9 mouse cellular contexts compared by ENCODE assay signal in genomic region chr2:154586405-154586804, GRCm38 (mm10). TPM values are rescaled to one million over a fixed set of nuclear protein-coding genes. Genes with fewer than 3 reads are reported as not detected.
DNase-seq lines count a peak whose midpoint lies in the region; ATAC-seq and TF ChIP-seq lines count a peak whose summit lies in the region.
"Had no signal": no experiment of that assay in that cellular context is flagged by ENCODE, and none has a peak within 500 bp of the region (broad histone marks: within the 10 kb centered on the region; RNA-seq: fewer than 3 reads in every experiment).

No protein-coding gene starts in this region.

- 70% methylated on average over 5 of the region's 5 CpGs for WGBS in liver, postnatal 0 days (ENCODE audit: insufficient replicate concordance)

- no peak overlapping the region for H3K4me2 ChIP-seq in liver, postnatal 0 days (ENCODE audit: low read depth, low read length)
- H3K4me2 ChIP-seq: heart, embryonic 15.5 days had no signal

- peak; percentile 68 for TF ChIP-seq CTCF in Patski (IDR thresholded peaks at IDR 0.05)
- peak; percentile 82 for TF ChIP-seq CTCF in liver, postnatal 0 days (IDR thresholded peaks at IDR 0.05; ENCODE audit: low read depth)

- DNase-seq in cerebellum, postnatal 14 days, result peak; percentile 78 to 92
- no peak for DNase-seq in cerebellum, postnatal 36 days
- peak; percentile 37 to 61 for DNase-seq in layer of hippocampus, postnatal 14 days (ENCODE audit: low spot score in 2 of 2)
- no peak for DNase-seq in layer of hippocampus, adult 8-10 months (ENCODE audit: low spot score in 2 of 2)
- no peak for DNase-seq in Patski (ENCODE audit: low read depth, low spot score)
- DNase-seq in liver, postnatal 0 days, result peak; percentile 77
- DNase-seq in thymus, postnatal 36 days, result peak; percentile 64 to 67
- DNase-seq in gastrocnemius, adult 18-20 months (ENCODE audit: low spot score), result no peak

- H3K4me3 ChIP-seq in liver, postnatal 0 days (ENCODE audit: low read depth, low read length), result no peak overlapping the region
- H3K4me3 ChIP-seq: heart, embryonic 15.5 days had no signal

- no peaks in the 10 kb centered on the region for H3K9me3 ChIP-seq in liver, postnatal 0 days (ENCODE audit: low read length)
- H3K9me3 ChIP-seq: heart, embryonic 15.5 days had no signal

- in situ Hi-C loops in Patski (cut with MboI; ENCODE audit: low pct_unique_long_range_greater_than_20kb), result loop anchor here (25.0 kb wide), 1 partner anchor 374 kb away; the partner anchor contains the start of gene Bpifb5

- POLR2A ChIA-PET in Patski (lab: Charles Lee), result interaction anchor here (0.6 kb wide), 1 partner anchor 166 kb away, joined by 3 read pairs; no protein-coding TSS in a partner anchor

- no peak for ATAC-seq in Patski
- peak; percentile 44; the same call in 1 of the 2 replicates for ATAC-seq in liver, postnatal 0 days

- peaks cover 23% of the 10 kb centered on the region for H3K36me3 ChIP-seq in liver, postnatal 0 days (replicated peaks; ENCODE audit: insufficient read depth, low read length)
- H3K36me3 ChIP-seq: heart, embryonic 15.5 days had no signal

- no peaks in the 10 kb centered on the region for H3K4me1 ChIP-seq in liver, postnatal 0 days (ENCODE audit: insufficient read depth)

- H3K27ac ChIP-seq in liver, postnatal 0 days (ENCODE audit: low read depth), result no peak overlapping the region
- H3K27ac ChIP-seq: heart, embryonic 15.5 days had no signal

- H3K27me3 ChIP-seq in Patski, result no peaks in the 10 kb centered on the region
- no peaks in the 10 kb centered on the region for H3K27me3 ChIP-seq in liver, postnatal 0 days (ENCODE audit: insufficient read depth, low read length)
- H3K27me3 ChIP-seq: heart, embryonic 15.5 days had no signal

- H3K9ac ChIP-seq in liver, postnatal 0 days (replicated peaks), result no peak overlapping the region
- H3K9ac ChIP-seq: heart, embryonic 15.5 days had no signal

- TF ChIP-seq EP300 in liver, postnatal 0 days (IDR thresholded peaks at IDR 0.05; ENCODE audit: low read depth), result no peak

- CTCF ChIA-PET in Patski (lab: Charles Lee), result interaction anchor here (0.6 to 0.7 kb wide), 2 partner anchors 161 to 178 kb away, joined by 3 read pairs; partner anchors contain the start of gene Snta1

RNA-seq across cellular contexts. Expression of gene E2f1, which starts 16.7 kb away (rescaled TPM):
- total RNA-seq in layer of hippocampus, postnatal 14 days (2021), result 1 to 10 TPM; 7.1 to 8.0 TPM
- total RNA-seq in layer of hippocampus, adult 8-10 months (2022), result 1 to 10 TPM; 3.5 to 5.1 (median 4.5) TPM
- polyA plus RNA-seq in Patski (2021), result 17.7 TPM
- 7.3 and 7.4 TPM in 2 replicates for polyA plus RNA-seq in liver, postnatal 0 days (2015; fragmentation: Nextera tagmentation; extraction: Ambion mirVana)
- total RNA-seq in gastrocnemius, adult 18-20 months (2021), result under 1 TPM; 0.28 to 0.30 TPM

RNA-seq across cellular contexts. Expression of gene Pxmp4, which starts 17.1 kb away (rescaled TPM):
- 10 to 100 TPM; 17.2 to 19.8 TPM for total RNA-seq in layer of hippocampus, postnatal 14 days (2021)
- total RNA-seq in layer of hippocampus, adult 8-10 months (2022), result 10 to 100 TPM; 11.3 to 12.6 (median 11.7) TPM
- 17.0 TPM for polyA plus RNA-seq in Patski (2021)
- 64.2 and 68.5 TPM in 2 replicates for polyA plus RNA-seq in liver, postnatal 0 days (2015; fragmentation: Nextera tagmentation; extraction: Ambion mirVana)
- 10 to 100 TPM; 12.3 to 14.1 TPM for total RNA-seq in gastrocnemius, adult 18-20 months (2021)

RNA-seq across cellular contexts. Expression of gene Zfp341, which starts 26.7 kb away (rescaled TPM):
- total RNA-seq in layer of hippocampus, postnatal 14 days (2021), result 10 to 100 TPM in 1 of 2 experiments, 1 to 10 TPM in 1; 9.8 to 11.3 TPM
- 10 to 100 TPM in 1 of 4 experiments, 1 to 10 TPM in 3; 8.6 to 10.8 (median 9.3) TPM for total RNA-seq in layer of hippocampus, adult 8-10 months (2022)
- polyA plus RNA-seq in Patski (2021), result 3.1 TPM
- 0.75 and 0.85 TPM in 2 replicates for polyA plus RNA-seq in liver, postnatal 0 days (2015; fragmentation: Nextera tagmentation; extraction: Ambion mirVana)
- total RNA-seq in gastrocnemius, adult 18-20 months (2021), result 1 to 10 TPM; 2.5 to 2.9 TPM

RNA-seq across cellular contexts. Expression of gene 4930519P11Rik, which starts 26.8 kb away (rescaled TPM):
- not detected for total RNA-seq in layer of hippocampus, postnatal 14 days (2021)
- total RNA-seq in layer of hippocampus, adult 8-10 months (2022), result not detected
- polyA plus RNA-seq in Patski (2021), result 0.13 TPM
- 0.40 and 0.45 TPM in 2 replicates for polyA plus RNA-seq in liver, postnatal 0 days (2015; fragmentation: Nextera tagmentation; extraction: Ambion mirVana)
- total RNA-seq in gastrocnemius, adult 18-20 months (2021), result not detected
- polyA plus RNA-seq: heart, embryonic 15.5 days had no signal

RNA-seq across cellular contexts. Expression of gene Necab3, which starts 27.7 kb away (rescaled TPM):
- 10 to 100 TPM; 27.7 to 28.0 TPM for total RNA-seq in layer of hippocampus, postnatal 14 days (2021)
- 10 to 100 TPM; 29.2 to 33.2 (median 30.4) TPM for total RNA-seq in layer of hippocampus, adult 8-10 months (2022)
- polyA plus RNA-seq in Patski (2021), result 0.65 TPM
- polyA plus RNA-seq in liver, postnatal 0 days (2015; fragmentation: Nextera tagmentation; extraction: Ambion mirVana), result 0.13 and 0.19 TPM in 2 replicates
- total RNA-seq in gastrocnemius, adult 18-20 months (2021), result under 1 TPM; 0.30 to 0.36 TPM

Comparison
In these comparisons a context has a peak if more than half of its experiments do, and no peak if none do; other contexts are left out.
1. DNase-seq: peak in cerebellum, postnatal 14 days (2 of 2), layer of hippocampus, postnatal 14 days (2 of 2), liver, postnatal 0 days (single experiment) and thymus, postnatal 36 days (2 of 2); none in cerebellum, postnatal 36 days (0 of 2), layer of hippocampus, adult 8-10 months (0 of 2), Patski (single experiment) and gastrocnemius, adult 18-20 months (single experiment).